Mouse (Mus musculus) neutrophil, adult 5-6 weeks (primary cell): Measurements from ENCODE around the gene Pip5k1a. TPM values are rescaled to one million over a fixed set of nuclear protein-coding genes. Genes with fewer than 3 reads are reported as not detected.
"Not testable (repeated sequence)": the region's sequence is repeated elsewhere in the genome, so short reads cannot be mapped to it uniquely, and the experiment has no call there.

Experiments used
- ATAC-seq: fragments of 151-379, 151-347 bp; 2 replicates; pipeline ENCODE4 v1.8.0; 2017; ENCODE audit warnings: mild to moderate bottlenecking, moderate TSS enrichment; ENCODE audit not compliant: insufficient number of reproducible peaks, poor library complexity, low FRiP score, severe bottlenecking; ENCODE audit errors: extremely low read depth
- total RNA-seq: library from RNA; stranded (forward); fragments of 200-1000 nt; gene quantifications from 2 replicates; pipeline ENCODE4 v1.2.3, GENCODE M21; 2017

The Pip5k1a gene
- total RNA-seq, 1 experiment from 2014 or later, result 26.8 TPM

DNA sequence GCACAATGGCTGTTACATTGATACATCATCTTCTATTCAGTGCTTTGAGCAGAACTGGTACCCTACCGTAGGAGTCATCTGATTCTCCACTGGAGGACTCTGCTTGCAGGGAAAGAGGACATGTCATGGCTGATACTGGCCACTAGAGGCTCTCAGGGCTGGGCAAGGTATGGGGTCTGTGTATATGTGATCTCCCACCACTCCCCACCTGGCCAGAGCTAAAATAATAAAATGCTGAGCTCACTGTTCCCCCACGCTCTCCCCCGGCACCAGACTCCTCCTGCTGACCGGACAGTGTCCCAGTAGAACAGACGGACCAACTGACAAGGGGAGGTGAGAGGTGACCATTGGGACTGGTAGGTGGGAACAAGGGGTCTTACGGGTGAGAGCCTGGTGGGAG lies 17.5 kb upstream of the Pip5k1a start, which contains the start of gene Tmod4:
Gene Tmod4, plus strand, starts transcription at position 231 of the 400 bp plus-strand sequence.
- ATAC-seq, result peak; percentile 42; the same call in 1 of the 2 replicates

GRCm38 (mm10) chr3:95121580-95121979 lies 14.8 kb upstream of the Pip5k1a start:
- ATAC-seq, result no peak

DNA sequence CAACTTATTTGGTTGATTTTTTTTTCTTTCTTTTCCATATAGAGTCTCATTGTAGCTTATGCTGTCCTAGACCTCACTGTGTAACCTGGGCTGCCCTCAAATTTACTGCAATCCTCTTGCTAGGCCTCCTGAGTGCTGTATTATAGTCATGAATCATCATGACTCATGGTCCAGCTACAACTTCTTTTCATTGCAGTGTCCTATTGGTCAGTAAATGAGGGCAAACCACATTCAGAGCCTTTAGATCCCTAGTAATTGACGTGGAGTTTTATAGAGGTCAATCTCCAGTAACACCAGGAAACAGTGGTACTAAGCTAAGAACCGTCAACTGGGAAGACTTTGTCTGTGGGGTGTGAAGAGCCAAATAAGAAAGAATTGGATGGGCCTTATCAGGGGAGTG lies 11.0 kb upstream of the Pip5k1a start:
- no peak for ATAC-seq

DNA sequence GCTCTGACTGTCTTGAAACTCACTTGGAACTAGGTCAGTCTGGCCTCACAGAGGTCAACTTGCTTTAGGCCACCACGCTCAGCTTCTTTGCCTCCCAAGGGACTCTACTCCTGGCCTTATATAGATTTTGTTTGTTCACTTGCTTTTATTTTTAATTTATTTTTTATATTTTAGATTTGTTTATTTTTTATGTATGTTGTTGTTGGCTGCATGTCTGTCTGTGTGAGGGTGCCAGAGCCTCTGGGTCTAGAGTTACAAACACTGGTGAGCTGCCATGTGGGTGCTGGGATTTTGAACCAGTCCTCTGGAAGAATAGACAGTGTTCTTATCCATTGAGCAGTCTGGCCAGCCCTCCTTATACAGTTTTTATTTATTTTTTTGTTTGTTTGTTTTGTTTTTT lies 6.0 kb upstream of the Pip5k1a start:
- ATAC-seq, result no peak

DNA sequence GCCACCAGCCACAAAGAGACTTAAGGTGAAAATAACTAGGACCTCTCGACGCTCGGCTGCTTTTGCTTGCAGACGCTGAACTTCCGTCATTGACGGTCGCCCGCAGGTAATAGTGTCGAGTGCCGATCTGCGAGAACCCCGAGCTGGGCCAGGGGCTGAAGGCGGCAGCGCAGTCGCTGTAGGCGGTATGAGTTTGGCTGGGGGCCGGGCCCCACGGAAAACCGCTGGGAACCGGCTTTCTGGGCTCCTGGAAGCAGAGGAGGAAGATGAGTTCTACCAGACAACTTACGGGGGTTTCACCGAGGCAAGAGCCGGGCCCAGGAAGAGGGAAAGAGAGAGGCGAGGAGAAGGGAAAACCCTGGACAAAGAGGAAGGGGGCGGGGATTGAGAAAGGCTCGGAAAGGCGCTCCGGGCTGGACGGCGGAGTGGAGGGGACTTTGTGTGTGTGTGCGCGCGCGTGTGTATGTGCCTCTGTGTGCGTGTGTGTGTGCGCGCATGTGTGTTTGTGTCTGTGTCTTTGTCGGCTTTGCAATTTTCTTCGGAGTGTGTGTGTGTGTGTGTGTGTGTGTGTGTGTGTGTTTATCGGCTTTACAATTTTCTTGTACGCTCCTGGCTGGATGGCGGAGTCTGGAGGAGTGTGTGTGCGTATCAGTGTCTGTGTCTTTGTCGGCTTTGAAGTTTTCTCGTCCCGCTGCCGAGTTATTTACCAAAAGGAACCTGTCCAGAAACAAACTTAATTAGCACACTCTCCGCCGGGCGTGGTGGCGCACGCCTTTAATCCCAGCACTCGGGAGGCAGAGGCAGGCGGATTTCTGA lies 4.4 kb upstream of the Pip5k1a start, which contains the start of gene Vps72:
Gene Vps72, plus strand, starts transcription at position 112 of the 816 bp plus-strand sequence.
- ATAC-seq, result peak; percentile 87

GRCm38 (mm10) chr3:95107898-95108297 lies 1.2 kb upstream of the Pip5k1a start:
- ATAC-seq, result no peak

GRCm38 (mm10) chr3:95107308-95107707 lies 578 bp upstream of the Pip5k1a start:
- ATAC-seq, result not testable (repeated sequence)

- no peak for ATAC-seq
Observed at GRCm38 (mm10) chr3:95105586-95106337, 968 bp downstream of the Pip5k1a start.

DNA sequence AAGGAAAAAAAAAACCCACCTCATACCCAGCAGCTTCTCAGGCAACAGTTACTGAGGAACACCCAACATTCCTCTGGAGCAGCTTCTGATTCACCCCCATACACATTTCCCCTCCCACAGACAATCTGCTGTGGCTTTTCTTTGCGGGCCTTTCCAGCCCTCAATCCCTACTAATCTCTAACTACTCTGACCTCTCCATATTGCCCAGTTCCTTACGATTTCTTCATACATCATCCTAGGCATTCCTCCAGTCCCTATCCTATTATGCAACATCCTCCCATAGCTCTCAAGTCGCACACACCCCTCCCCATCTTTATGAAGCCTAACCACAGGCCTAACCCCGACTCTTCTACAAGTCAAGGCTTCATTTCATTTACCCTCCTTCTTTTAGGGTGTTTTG lies 1.6 kb downstream of the Pip5k1a start:
- no peak for ATAC-seq

- no peak for ATAC-seq
Observed at GRCm38 (mm10) chr3:95100854-95101253, 5.9 kb downstream of the Pip5k1a start.

DNA sequence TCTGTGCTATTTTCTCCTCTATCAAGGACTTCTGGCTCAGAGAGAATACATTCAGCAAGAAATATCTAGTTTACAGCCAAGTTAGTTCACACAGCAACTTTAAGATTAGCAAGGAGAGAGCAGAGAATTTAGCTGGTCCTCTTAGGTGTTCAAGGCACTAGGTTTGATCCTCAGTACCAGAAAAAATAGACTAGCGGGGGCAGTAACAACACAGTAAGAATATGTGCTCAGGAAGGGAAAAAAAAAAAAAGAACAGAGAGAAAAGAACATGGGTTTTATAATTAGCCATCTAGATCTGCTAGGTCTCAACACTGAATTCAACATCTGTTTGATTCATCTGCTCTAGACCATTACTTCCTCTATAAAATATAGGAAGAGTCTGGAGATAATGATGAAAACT lies 18.7 kb downstream of the Pip5k1a start:
- no peak for ATAC-seq

GRCm38 (mm10) chr3:95071606-95072005 lies 35.1 kb downstream of the Pip5k1a start:
- ATAC-seq, result no peak

GRCm38 (mm10) chr3:95066570-95066969 lies 40.2 kb downstream of the Pip5k1a start:
- no peak for ATAC-seq

- ATAC-seq, result no peak
Observed at GRCm38 (mm10) chr3:95066095-95066494, 40.6 kb downstream of the Pip5k1a start.

DNA sequence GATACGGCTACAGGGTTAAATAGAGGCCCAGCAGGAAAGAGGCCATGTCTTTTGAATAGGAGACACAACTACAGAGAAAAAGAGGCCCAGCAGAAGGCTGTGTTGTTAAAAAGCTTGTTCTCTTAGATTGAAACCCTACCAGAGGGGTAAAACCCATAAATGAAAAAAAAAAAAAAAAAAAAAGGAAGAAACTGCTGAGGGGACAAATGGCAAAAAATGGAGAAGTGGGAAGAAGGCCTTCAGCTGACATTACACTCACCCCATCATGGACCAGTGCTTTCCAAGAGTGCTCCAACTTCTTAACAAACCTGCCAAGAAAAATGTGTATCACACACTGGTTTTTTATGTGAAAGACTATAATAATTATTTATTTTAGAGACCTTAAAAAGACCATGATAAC lies 41.2 kb downstream of the Pip5k1a start:
- ATAC-seq, result no peak

- no peak for ATAC-seq
Observed at GRCm38 (mm10) chr3:95063741-95064140, 43.0 kb downstream of the Pip5k1a start.

DNA sequence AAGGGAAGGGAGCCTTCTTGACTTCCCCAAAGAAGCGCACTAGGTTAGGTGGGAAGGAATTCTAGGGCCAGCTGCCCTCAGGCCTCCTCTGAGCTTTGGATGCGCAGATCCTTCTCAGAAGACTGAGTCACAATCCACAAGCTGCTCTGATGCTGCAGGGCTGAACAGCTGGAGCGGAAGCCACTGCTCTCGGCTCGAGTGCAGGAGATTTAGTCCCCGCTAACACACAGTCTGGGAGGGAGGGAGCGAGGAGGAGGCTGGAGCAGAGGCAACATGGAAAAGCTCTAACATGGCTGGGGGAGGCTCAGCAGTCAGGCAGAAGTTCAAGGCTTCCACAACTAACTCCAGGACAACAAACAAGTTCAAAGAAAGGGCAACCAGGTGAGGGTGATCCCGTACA lies 48.7 kb downstream of the Pip5k1a start:
- ATAC-seq, result no peak

DNA sequence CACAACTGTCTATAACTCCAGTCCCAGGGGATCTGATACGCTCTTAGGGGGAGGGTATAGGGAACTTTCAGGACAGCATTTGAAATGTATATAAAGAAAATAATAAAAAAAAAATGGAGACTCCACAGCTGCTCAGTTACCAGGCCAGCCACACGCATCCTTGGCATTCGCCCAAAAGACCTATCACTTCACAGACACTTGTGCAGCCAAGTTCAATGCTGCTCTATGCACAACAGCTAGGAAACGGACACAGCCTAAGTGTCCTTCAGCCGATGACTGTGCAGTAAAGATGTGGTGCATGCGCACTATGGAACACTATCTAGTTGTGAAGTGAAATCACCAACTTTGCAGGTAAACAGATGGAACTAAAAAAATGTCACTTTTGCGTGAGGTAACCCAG lies 50.5 kb downstream of the Pip5k1a start:
- no peak for ATAC-seq

GRCm38 (mm10) chr3:95054481-95055260 lies 52.1 kb downstream of the Pip5k1a start:
- ATAC-seq, result no peak
